Mouse (Mus musculus): ENCODE data around the gene Psma6.

- TF ChIP-seq POLR2A (IDR thresholded peaks at IDR 0.05; ENCODE audit: control insufficient read depth, low read depth, low read length) (no peak), CTCF (IDR thresholded peaks at IDR 0.05; ENCODE audit: control insufficient read depth, insufficient read depth, insufficient replicate concordance, low read depth, low read length) (no peak)
Observed at GRCm38 (mm10) chr12:55461767-55462166, 77.7 kb downstream of the Psma6 start.

Measured in testis, adult 2 months (tissue).